Mouse (Mus musculus) gastrocnemius, adult 18-20 months (tissue): Measurements from ENCODE around the gene Il4ra. TPM values are rescaled to one million over a fixed set of nuclear protein-coding genes. Genes with fewer than 3 reads are reported as not detected.

ENCODE experiments used
- DNase-seq: peaks from one replicate; pipeline ENCODE4 v3.0.0; 2021; ENCODE audit warnings: low spot score
- long read RNA-seq, 2 experiments: library from polyadenylated mRNA; stranded (forward); transcript quantifications; one replicate each; pipeline ENCODE4 v2.0.0; 2021
- total RNA-seq, 2 experiments: library from RNA; stranded (reverse); gene quantifications; 2 replicates each; pipeline ENCODE4 v1.2.3; 2021

Gene Il4ra
- 1 to 10 TPM; 4.7 to 5.2 TPM for total RNA-seq
- long read RNA-seq, experiment 1, full-length matches to known transcripts: 5 of 12 reads
- long read RNA-seq, experiment 1, partial matches to known transcripts: 0 of 12 reads
- long read RNA-seq, experiment 1, other reads (novel, unspliced or antisense): 7 of 12 reads
- long read RNA-seq, experiment 2, full-length matches to known transcripts: 5 of 7 reads
- long read RNA-seq, experiment 2, partial matches to known transcripts: 2 of 7 reads
- long read RNA-seq, experiment 2, other reads (novel, unspliced or antisense): 0 of 7 reads

DNA sequence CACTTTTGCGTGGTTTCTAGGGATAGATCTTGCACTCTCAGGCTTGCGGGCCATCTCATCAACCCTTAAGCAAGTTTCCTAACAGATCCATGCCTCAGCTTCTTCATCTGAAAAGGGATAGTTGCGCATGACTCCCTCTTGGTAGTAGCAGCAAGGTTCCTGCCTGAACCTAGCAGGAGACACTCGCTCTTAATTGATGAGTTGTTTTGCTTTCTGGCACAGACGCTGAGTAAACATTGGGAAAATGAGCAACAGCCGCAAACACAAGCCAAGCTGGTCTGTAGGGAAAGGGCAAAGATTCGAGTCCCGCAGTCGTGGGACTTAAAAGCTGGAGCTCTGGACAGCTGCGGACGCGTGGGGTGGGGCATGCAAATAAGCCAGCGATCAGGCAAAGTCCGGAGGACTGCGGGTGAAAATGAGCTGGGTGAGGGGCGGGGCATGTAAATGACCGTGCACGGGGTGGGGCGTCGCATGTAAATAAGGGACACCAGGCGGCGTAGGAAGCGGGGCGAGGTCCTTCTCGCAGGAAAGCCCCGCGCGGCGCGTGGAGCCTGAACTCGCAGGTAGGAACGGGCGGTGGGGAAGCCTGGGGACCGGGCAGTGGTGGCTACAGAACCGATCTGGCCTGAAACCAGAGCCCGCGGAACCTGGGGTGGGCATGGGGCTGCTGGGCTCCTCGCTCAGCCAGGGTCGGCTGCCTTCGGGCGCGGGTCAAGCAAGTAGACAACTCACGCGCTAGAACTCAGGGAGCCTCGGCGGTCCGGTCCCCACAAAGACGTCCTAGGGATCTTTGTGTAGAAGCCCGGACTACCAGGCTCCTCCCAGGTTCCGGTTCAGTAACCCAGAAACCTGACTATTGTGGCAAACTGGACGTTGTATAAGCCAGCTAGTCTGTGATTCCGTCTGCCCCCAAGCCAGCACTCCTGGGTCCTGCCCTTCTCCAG lies at the start of gene Il4ra:
TSS of gene Il4ra (plus strand) at position 355 of the 944 bp plus-strand sequence.
- DNase-seq: peak; percentile 91

DNA sequence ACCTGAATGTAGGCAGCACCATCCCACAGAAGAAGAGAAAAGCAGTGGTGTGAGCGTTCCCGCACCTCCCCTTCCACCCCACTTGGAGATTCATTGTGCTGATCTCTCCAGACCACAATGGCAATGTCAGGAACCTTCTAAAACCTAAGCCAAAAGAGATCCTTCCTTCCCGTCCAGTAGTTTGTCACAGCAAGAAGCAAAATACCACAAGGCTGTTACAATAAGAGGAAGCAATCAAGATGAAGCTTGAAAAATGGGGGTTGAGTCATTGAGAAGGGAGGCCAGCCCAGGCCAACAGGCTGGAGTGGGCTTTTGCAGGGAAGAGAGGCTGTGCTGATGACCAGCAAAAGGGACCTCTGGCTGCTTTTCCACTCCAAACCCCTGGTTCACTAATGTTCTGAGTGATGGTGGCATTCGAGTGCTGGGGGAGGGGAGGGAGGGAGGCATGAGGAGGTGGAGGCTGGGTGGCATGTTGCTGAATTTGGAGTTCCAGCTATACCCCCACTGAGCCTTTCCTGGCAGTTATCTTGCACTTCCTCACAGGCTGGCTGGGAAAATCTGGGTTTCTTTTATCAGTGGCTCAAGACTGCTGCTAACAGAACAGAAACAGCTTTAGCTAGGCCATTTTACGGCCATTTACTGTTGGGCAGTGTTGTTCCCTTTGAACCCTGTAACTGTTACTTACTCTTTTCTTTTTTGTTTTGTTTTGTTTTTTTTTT lies 48.4 kb upstream of the Il4ra start:
- DNase-seq: no peak

DNA sequence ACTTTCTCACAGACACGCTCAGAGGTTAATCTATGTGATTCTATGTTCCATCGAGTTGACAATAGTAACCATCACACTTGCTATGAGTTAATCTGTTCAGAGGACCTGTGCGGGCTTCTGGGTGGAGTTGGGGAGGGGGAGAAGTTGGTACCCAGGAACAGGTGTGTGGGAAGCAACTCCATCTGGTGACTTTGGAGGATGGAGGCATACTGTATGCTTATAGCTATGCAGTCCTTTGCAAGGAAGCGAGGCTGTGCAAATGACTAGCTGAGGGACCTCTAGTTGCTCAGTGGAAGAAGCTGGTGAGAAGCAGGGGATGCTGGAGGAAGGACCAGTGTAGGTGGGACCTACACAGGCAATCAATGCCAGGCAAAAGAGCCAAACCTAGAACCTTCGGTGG lies 47.3 kb upstream of the Il4ra start:
- no peak for DNase-seq

DNA sequence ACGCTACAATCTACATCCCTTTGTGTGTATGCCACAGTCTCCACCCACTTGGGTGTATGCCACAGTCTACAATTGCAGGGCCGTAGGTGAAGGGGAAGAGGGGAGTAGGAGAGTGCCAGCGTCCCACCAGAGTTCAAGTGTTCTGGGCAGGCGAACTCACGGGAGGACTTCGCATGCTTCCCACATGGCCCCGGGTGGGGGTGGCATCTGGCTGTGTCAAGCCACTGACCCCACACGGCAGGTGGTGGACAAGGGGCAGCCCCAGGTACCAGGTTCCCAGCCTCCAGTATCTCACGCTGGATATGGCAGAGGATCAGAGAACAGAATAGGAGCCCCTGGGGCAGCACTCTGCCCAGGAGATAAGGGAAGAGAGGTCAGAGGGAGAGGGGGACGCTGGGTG lies 46.4 kb upstream of the Il4ra start:
- DNase-seq: no peak

DNA sequence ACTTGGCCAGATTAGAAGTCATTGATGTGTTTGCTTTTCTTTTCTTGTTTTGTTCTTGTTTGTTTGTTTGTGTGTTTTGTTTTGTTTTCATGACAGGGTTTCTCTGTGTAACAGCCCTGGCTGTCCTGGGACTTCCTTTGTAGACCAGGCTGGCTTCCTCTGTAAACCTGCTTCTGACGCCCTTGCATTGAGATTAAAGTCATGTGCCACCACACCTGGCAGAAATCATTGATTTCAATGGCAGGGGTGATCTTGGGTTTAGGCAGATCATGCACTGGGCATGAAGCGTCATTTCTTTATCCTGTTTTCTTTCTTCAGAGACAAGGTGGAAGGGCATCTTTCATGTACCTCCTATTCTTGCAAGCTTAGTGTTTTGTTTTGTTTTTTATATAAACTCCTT lies 44.6 kb upstream of the Il4ra start:
- DNase-seq: no peak

DNA sequence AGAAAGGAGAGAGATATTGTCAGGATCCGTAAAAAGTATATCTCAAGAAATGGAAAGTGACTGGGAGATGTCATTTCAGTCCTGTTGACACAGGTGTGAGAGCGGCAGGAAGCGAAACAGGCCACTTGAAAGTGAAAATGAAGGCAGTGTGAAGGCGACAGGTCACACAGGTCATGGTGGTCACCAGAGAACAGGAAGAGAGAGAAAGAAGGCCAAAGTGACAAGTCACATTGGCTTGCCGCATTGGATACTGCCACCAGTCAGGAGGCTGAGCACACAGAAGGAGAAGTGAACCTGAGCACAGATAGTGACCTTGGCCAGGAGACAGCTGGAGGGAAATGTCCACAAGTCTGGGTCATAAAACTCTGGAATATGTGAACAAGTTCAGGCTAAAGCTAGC lies 40.5 kb upstream of the Il4ra start:
- no peak for DNase-seq

DNA sequence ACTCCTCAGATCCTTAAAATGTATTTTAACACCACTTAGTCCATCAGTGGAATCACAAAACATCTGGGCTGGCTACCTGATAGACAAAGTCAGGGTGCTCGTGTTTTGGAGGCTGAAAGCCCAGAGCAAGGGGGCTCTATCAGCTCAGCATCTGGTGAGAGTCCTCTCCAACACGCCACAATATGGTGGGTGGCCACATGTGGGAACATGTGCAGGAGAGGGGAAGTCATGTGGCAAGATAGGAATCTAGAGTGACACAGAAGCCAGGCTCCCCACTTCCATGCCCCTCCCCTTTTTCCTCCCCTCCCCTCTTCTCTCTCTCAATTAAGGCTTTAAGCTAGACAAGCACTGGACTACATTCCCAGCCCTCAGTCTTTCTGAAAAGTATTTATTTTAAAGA lies 40.1 kb upstream of the Il4ra start:
- DNase-seq: no peak

DNA sequence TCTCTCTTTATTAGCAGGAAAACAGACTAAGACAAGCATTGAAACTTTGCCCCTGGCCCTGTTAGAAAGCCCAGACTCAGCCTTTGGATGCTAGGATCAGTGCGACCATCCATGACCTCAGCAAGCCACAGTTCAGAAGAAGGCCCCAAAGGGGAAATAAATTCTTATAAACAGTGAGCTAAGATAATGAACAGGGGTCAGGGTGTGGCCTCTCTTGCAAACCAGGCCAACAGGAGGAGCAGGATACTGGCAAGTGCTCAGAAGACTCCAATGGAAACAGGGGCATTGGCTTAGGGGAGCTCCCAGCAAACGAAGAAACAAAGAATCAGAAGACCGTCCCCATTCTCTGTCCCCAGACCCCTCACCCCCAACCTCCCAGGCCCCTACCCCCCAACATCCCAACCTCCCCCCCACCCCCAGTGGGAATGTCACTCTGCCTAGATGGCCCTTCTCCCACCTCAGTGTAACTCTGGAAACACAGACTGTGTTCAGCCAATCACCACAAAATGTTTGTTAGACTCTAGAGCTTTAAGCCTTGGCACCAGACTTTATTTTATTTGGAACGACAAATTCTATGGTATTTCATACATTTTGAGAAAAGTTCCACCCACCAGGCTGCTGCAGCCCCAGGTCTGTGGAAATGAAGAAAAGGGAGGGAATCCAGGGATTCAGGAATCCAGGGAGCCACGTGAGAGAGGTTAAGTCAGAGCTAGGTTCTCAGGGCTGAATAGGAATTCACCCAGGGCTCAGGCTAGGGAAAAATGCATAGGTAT lies 36.7 kb upstream of the Il4ra start:
- DNase-seq: peak; percentile 14

DNA sequence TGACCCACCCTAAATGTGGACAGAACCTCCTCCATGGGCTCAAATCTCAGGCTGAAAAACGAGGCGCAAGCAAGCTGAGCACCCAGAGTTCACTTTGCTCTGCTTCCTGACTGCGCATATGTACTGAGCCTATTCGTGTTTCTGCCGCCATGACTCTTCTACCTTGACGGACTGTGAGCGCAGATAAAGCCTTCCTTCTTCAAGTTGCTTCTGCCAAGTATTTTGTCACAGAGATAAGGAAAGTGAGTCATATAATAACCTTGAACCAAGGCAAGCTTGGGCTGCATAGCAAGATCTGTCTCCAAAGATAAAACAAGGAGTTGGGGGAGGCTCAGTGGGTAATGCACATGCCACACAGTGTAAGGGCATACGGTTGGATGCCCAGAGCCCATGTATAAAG lies 35.2 kb upstream of the Il4ra start:
- no peak for DNase-seq

DNA sequence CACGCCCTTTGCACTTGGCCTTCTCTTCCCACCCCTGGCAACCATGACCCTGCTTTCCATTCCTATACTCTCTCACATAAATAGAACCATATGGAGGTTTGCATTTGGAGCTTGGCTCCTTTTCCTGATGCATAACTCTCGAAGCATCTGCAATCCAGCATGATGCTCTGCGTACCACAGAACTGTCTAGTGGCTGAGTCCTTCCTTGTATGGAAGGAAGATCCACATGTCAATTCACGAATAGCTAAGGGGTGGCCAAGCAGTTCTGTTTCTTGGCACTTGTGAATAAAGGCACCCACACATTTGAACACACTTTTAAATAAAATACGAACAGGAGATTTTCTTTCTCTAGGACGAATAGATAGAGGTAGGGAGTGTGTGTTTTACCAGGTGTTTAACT lies 34.5 kb upstream of the Il4ra start:
- DNase-seq: no peak

DNA sequence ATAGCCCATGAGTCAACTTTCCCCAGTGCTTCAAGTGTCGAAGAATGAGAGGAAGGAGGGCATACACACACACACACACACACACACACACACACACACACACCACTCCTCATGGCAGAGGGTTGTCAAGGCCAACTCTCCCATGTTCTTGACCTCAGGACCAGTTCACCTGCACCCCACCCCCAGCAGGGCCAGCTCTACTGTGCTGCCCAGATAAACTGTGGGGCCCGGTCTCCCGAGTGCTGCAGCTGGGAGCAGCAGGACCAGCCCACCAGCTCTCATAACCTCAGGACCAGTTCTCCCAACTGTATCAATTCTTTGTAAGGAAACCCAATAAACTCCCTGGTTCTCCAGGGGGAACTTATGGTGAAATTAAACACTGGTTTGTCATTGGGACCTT lies 32.2 kb upstream of the Il4ra start:
- DNase-seq: no peak

DNA sequence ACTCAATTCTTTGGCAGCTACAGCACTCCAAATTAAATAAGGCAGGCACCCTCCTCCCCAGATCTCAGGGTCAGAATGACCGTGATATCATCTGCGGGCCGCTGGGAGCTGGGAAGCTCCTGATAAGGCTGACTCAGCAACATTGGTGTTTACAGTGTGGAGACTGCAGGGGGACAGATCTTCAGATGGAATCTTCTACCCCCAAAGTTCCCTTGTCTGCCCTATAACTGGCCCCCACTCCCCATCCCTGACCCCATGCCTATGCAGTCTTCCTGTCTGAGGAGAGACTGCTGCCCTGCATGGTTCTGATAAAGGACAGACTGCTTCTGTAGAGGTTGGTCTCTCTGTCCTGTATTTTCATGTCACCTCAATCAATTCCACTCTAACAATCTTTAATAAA lies 28.9 kb upstream of the Il4ra start:
- no peak for DNase-seq

DNA sequence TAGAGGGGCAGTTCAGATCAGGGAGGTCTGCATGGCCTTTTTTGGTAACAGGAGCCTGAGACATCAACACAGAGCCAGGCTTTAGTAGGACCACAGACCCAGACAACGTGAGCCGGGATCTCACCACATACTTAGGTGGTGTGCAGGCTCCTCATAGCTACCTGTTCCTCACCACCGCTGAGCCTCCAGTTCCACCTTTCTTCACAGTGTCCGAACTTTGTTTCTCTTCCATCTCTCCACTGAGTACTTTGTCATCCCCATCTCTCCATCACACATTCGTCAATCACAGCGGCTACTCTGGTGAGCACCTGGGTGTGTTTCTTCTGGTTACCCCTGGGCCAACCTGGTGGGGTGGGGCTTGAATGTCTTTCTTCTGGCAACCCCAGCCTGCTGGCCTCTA lies 24.7 kb upstream of the Il4ra start:
- no peak for DNase-seq

DNA sequence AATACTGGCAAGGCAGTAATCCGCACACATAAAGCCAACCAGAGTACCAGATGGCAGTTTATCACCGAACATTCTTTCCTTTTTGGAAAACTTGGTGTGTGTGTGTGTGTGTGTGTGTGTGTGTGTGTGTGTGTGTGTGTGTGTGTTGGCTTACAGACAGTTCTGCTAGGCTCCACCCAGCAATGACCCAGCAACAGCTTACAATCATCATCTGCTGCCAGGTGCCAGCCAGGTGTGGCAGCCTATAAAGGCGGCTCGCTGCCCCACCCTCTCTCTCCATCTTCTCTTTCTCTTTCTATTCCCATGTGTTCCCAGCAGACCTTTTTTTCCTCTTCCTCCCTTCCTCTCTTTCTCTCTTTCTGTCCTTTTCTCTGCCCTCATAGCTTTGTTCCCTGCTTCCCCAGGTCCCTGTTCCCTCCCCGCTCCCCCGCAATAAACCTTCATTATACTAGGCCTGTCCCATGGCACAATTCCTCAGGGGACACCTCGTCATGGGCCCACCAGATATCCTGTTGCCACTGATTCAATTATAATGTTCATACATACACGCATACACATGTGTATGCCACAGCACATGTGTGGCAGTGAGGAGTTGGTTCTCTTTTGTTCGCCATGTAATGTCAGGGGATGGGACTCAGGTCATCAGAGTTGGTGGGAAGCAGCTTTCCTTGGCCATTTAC lies 23.9 kb upstream of the Il4ra start:
- no peak for DNase-seq

DNA sequence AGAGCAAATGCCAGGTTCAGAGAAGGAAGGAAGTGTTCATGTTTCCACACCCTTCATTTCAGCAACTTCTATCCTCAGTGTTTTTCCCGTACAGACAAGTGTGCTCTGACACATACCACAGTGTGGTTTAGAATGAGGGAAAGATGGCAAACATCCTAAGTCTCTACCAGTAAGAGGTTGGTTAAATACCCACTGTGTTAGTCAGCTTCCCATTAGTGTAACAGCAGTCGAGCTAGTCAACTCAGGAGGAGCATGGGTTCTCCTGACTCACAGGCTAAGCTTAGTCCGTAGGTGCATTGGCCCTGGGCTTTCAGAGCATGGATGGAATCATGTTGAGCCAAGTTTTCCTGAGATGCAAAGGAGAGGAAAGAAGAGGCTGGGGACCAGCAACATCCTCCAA lies 12.6 kb upstream of the Il4ra start:
- DNase-seq: no peak

DNA sequence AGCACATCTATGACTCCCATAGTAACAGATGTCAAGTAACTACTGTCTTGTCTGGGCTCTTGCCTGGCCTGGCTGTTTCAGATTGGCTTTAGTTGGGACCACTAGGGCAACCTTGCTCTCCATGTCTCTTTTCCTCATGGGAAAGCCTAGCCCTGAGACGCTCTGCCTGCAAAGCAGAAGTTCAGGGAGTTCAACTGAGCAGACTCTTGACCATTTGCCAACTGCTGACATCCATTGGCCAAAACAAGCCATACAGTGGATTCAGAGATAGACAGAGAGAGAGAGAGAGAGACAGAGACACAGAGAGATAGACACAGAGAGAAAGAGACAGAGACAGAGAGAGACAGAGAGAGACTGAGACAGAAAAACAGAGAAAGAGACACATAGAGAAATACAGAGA lies 10.9 kb upstream of the Il4ra start:
- DNase-seq: no peak

DNA sequence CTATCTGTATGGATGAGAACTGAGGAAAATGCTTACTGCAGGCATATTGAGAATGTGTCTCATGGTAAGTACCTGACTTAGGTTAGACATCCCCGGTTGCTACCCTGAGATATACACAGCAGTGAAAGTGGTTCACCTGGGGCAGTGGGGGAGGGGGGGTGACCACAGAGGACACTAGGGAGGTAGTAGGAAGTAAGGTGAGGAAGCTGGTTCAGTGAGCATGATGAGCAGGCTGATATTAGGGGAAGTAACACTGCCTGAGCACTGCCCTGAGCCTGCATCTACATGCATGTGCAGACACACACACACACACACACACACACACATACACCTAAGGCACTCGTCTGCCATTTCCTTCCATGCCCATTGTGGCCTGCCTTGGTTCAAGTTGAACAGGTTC lies 10.1 kb upstream of the Il4ra start:
- DNase-seq: no peak

DNA sequence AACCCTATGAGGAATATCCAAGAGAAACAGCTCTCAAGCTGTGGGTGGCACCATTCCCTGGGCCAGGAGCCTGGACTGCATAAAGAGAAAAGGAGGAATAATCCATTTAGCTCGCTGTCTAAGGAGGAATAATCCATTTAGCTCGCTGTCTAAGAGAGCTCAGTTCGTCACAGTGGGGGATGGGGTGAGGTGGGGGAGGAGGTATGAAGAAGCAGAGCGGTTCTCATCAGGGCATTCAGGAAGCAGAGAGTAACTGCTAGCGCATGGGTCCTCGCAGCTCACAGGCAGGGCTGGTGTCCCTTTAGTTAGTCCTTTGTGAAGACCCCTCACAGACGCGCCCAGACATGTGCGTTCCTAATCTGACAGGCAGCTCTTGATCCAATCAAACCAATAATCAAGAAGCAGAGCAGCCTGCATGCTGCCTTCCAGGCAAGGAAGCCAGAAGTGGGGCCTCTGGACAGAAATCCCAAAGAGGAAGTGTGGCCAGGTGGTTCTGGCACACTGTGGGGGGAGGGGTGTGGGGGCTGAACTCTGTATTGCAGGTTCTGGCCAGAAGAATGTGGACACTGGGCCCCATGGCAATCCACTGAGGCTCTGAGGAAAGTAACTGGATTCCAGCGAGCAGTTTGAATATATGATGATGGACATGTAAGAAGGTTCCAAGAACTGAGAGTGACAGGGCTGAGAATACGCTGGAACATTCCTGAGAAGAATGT lies 9.4 kb upstream of the Il4ra start:
- DNase-seq: no peak

DNA sequence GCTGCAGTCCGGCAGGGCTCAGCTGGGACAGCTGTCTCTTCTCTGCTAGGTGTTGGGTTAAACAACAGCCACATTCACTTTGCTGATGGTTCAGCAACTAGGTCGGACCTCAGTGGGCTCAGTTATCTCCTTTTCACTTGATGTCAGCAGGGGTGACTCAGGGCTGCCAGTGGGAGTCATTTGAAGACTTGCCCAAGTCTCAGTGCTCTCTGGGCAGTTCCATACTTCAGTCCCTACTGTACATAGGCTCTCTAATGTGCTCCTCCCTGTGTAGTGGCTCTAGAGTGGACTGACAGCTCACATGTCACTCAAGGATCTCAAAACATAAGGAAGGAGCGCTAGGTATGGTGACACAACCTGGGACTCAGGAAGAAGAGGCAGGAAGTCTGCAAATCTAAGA lies 8.4 kb upstream of the Il4ra start:
- no peak for DNase-seq

DNA sequence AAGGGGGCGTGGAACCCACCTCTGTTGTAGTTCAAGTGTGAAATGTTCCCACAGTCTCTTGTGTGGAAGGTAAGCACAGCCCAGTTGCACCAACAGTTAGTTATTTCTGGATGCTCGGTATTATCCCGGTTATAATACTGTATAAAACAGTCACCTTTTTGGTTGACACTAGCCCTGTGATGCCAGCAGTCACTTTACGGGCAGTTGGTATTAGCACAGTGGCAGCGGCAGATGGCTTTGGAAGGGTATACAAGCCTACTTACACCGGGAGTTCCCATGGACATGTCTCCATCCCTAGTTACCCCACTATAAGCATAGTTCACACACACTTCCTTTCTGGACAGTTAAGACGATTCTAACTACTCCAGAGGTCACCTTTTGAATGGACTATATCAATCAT lies 6.6 kb upstream of the Il4ra start:
- DNase-seq: no peak
